Mouse (Mus musculus) induced T-regulatory cell, adult 2 months (primary cell): ENCODE data around the gene Ncam1.
A peak's percentile ranks its signal among the peaks of the same experiment; 100 is the strongest.

Experiments used
- DNase-seq: peaks from one replicate; pipeline ENCODE4 v3.0.0-alpha.2; 2012; ENCODE audit warnings: low read depth

Ncam1 gene

DNA sequence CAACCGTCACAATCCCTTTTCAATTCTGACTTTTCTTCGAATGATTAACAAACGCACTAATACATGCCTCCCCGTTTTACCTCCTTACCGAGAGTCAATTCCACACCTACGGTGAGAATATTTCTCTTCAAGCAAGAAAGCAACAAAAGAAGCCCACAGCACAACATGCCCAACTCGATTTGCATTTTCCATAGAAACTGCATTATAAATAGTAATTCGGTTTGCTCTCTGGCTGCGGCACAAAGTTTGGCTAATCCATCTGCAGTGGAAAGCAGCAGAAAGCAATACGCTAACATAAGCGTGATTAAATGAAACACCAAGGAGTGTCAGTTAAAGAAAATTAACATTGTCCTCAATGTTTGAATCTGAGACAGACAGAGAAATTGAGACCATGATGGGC is 177.0 kb downstream of the Ncam1 start:
- no peak for DNase-seq

DNA sequence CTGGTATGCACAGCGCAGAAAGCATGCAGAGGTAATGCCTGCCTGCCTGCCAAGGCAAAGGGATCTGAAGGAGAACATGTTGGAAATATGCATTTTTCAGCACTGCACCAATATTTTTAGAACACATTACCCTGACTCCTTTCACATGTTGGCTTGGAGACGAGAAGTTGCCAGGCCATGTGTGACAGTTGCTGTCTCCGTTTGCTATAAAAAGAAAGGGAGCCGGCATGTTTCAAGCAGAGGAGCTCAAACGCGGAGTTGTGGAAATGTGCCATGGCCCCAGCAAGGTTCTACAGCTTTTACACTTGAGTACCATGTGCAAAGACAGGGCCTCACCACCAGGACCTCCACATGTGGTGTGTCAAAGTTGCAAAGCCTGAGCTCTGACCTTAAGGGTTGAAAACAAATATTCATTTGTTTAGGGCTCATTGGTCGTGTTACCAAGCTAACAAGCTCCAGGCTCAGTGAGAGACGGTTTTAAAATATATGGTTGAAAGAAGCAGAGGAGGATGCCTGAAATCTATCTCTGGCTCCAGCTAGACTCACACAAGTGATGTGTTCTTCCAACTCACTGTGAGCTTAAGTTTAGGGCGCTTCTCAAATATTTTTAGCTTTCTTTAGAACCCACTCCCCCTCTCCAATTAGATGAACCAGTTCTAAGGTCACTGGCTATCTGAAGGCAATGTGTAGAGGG is 179.9 kb downstream of the Ncam1 start:
- no peak for DNase-seq

DNA sequence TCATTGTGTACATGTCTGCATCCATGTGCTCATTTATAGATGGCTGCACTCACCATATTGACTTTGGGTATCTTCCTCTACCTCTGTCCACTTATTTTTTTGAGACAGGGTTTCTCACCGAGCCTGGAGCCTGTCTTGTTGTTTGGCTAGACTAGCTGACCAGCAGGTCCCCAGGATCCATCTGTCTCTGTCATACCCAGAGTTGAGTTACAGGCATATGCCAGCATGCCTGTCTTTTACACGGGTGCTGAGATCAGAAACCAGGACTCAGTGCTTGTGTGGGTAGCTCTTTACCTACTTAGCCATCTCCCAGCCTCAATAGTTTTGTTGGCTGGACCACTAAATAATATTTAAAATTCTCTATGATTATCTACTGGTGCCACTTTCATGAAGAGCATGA is 180.5 kb downstream of the Ncam1 start:
- no peak for DNase-seq

DNA sequence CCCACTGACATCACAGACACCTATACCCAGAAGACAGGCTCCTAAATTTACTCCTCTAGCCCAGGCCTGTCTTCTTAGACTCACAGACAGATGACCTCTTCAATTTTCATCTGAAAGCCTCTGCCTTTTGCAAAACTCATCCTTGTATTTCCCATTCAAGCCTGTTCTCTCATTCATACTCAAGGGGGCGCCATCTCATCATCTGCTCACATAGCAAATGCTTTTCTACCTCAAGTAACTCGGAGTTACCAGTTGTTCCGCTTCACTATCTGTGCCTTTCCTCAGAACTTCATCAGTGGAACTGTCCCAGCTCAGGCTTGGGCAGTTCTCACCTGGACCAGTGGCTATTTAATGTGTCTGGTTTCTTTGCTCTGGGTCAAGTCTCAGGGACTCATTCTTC is 181.5 kb downstream of the Ncam1 start:
- DNase-seq = peak; percentile 2

DNA sequence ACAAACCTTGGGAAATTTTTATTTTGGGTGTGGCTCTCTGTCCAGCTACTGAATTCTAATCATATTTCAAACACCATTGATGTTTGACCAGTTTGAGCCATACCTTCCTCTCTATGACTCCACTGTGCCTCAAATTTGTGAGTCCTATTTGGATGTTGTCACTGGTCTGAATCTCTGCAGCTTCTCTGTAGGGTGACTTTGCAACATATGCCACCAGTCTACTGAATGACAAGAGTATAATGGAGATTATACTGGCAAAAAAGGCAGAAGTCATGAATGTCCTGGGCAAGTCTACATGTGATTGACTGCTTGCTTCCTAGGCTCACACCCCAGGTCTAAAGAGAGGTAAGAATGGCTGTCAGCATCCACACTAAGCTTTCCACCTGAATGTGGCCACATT is 186.3 kb downstream of the Ncam1 start:
- no peak for DNase-seq

DNA sequence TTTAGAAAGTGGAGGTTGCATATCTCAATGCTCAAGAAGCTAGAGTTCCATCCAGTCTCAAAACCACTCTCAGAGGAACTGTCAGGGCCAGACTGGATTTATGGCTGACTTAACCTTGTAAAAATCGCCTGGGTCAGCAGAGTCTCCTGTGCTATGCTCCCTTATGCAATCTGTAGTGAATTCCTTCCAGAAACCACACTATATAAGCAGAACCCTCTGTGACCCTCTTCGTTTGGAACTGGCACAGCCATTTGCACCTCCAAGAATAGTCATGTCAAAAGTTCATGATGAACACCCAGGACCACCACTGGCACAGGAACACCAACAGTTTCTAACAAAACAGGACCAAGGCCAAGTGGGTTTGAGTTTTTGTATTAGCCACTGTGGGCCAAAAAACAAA is 190.5 kb downstream of the Ncam1 start:
- DNase-seq = no peak

DNA sequence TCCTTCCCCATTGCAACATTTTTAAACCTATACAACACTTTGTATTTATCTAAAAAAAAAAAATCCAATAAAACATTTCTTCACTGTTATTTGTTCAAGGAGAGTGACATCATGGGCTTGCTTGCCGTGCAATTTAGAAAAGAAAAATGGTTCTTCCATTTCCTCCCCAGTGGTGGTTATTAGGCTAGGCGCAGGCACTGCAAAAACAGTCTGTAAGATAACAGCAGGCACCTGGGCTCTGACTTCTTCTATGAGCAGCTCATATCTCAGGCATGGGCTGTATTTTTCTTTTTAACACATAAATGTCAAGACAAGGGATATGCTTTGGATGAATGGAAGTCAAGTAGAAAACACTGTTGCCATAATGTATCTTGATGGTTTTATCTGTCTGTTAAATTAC is 192.0 kb downstream of the Ncam1 start:
- DNase-seq = no peak

DNA sequence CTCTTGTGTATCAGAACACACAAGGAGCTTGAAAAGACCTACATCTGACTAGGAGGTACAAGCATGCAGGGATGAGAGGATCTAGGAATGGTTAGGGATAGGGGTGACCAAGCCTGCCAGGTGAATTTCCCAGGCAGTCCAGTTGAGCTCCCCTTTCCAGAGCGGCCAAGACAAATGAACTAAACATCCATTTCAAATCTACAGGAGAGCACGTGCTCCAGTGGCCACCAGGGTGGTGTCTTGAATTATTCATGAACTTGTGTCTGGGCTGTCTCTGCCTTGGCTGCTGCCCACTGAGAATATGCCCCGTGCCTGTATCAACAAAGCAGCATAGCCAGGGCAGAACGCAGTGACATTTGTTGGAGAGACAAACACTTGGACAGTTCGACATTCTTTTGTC is 192.4 kb downstream of the Ncam1 start:
- DNase-seq = no peak

DNA sequence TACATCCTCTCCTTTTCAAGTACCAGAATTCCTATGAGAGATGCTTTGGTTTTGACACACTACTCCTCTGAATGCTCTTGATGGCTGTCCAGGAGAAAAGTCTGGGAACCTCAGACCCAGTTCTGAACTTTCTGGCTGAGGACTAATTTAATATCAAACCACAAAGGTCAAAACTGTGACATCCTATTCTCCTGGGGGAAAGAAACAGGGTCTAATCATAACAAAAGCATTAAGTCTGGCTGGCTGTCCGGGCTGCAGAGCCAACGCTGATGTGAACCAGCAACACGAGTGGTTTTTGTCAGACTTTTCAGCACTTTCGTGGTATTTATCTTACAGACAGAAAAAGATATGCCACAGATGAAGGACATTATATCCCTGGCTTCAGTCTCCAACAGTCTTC is 192.9 kb downstream of the Ncam1 start:
- DNase-seq = no peak

DNA sequence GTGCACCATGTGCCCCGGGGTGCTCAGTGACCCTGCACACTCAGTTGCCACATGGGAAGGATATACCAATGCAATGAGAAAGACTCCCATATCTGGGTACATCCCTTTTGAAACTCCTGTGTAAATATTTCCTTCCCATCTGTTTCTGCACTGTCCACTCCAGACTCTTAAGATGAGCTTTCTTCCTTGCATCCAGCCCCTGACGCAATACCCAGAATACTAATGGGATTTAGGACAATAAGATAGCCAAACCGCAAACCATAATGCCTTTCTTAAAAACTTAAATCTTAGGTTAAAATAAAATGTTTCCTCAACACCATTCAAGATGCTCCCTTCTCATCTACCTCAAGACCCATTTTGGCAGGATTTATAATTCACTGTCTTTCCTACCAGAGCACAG is 193.4 kb downstream of the Ncam1 start:
- DNase-seq = no peak

DNA sequence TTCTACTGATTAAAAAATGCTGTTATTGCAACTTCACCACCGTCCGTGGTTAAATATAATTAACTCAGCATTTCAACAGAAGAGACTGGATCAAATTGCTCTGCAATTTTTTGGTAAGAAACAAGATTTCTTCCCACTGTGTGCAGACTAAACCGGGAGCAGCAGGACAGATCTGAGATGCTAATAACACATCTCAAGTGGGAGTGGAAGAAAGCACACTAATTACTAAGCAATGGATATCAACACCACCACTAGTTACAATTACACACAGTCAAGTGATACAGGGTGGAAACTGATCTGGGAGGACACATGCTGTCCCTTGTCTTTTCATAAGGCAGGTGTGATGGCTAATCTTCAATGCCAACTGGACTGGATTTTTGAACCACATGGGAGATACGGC is 197.5 kb downstream of the Ncam1 start:
- no peak for DNase-seq

DNA sequence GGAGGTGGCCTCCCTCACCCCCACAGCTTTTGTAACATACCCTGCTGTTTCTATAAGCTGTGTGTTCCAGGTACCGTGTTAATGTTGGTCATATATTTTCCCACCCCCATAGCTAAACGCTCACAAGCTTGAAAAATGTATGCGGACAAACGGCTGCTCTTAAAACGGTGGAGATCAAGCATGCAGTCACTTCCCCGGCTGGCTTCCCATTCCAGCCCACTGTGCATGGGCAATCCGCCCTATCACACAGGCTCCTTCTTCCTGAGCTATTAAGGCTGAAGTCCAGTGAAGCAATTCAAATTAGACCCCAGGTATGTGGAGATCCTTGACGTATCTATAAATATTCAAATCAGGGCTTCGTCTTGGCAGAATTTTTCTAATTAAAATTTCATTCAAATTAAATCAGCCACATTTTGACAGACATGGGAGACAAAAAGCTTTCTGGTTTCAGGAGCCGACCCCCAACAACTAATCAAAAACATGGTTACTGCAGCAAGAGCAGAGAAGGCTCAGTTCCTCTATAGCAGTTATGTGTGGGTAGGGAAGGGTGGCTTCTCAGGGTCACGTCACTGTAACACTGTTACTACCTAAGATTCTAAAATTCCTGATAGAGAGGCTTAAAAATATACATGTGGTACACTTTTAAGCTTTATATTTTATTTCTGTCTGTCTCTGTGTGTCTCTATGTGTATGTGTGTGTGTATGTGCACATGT is 202.9 kb downstream of the Ncam1 start:
- DNase-seq = no peak

DNA sequence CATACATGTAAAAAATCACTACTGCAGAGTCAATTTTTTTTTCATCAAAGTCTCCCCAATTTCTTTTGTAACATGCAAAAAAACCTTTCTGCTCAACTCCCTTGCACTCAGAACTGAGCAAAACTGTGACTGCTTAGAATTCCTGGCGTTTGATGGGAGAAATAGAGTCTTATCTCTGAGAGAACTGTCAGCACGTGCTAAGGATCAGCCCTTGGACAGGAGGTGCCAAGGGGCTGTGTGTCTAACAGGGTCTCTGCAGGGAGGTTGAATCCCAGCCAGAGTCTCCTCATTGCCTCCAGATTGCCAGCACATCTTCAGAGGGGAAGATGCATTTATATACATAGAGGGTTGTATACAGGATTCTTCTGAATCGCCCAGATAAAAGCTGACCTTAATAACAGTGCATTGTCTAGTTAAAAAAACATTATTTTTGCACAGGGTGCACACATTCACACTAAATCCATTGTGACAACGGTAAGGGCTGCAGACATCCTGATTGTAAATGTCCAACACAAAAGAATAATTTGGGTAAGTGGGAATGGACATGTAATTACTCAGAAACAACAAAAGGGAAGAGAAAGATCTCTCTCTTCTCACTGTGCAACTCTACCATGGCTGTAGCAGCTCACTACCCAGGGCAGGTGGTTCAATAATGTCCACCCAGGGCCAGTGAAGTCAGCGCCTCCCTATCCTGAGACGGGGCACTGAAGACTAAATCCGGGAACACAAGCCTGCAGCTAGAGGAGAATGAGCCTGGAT is 203.7 kb downstream of the Ncam1 start:
- no peak for DNase-seq

DNA sequence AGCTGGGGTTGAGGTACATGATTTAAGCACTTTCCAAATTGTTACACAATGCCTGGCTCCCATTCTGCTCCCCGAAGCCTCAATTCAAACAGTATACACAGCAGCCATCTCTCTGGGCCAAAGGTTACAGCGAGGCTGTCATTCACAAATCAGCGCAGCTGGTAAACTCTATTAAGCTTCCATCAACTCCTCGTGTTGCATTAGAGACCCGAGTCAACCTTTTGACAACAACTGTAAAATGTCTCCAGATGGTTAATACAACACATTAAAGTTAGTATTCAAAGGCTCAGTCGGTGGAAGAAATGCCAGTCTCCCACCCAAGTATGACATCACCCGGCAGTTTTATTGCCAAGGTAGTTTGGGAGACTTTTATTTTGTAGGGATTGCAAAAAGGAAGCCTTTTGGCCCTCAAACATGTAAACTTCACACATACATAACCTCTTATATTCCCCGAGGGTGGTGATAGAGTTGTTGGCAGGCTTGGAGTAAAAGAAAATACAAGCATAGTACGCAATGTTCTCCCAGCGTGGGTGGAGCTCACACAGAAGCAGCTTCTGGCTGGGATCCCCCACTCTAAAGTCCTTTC is 204.7 kb downstream of the Ncam1 start:
- no peak for DNase-seq

DNA sequence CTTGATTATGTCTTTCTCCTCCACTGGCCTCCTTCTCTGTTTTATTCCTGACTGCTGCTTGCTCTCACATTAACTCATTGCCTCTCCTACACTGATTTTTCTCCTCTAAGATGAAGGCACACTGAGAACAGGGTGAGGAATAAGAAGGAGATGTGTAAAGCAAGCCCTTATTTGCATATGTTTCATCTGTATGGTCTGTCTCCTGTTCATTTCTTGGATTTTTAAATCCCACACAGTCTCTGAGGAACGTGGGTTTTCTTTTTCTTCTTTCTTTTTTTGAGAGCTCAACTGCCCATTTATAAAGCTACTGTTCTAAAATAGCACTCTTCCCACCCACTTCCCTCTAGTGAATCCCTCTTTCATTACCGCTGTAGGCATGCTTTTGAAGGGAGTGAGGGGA is 206.7 kb downstream of the Ncam1 start:
- no peak for DNase-seq

DNA sequence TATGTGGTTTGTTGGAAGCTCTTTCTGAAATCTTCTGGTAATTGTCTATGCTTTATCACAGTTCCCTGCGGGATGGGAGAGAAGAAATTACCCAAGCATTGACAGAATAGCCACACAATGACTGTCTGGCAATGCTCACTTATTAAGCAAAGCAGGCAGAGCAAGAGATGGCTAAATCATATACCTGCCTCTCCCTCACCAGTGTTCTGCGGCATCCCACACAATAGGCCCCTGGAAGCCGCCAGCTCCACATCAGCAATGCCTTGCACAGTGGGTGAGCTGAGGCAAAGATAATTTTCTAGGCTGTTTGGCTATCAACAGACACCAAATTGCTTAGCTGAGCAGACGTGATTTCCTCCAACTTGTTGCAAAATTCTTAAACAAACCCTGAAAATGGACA is 208.5 kb downstream of the Ncam1 start:
- DNase-seq = no peak

DNA sequence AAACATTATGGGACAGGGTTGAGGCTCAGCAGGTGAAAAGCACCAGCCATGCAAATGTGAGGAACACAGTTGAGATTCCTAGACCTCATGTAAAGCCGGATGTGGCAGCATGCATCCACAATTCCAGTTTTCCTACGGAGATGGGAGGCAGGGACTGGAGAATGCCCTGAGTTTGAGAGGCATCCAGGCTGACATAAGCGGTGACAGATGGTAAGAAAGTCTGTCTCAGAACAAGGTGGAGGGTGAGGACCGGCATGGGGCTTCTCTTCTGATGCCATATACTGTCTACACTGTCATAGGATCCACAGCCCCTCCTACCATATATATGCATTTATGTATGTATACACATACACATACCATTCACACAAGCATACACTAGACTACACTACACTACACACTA is 221.6 kb downstream of the Ncam1 start:
- no peak for DNase-seq

DNA sequence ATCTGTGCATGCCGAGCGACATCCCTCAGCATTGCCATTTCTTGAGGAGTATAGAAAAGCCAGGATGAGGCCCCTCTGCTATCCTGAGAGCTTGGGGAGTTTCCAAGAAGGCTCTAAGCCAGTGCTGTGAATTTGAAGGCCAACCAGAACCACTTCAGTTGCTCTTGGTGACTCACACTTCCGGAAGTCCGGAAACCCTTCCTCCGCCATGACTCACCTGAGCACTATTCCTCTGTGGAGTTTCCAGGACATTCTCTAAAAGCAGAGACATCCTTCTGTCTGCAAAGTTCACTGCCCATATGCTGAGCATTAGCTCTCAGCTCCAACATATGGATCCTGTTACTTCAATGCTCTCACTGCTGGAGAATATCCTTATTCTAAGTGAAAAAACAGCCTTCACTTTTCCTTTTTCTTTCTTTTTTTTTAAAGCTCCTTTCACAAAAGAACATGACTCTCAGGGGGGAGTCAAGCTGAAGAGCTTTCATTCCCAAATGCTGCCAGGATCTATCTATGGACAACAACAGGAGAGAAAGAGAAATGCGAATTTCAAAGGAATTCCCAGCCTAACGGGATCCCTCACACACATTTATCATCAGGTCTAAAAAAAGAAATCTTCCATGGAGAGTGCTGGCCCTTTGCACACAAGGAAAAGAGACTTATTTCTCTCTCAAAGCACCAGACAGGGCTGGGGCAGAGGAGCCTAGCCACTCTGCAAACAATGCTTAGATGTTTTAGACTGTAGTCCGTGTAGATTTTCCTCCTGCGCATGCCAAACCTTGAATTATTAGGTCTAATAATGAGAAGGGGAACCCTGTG is 226.8 kb downstream of the Ncam1 start:
- DNase-seq = no peak

DNA sequence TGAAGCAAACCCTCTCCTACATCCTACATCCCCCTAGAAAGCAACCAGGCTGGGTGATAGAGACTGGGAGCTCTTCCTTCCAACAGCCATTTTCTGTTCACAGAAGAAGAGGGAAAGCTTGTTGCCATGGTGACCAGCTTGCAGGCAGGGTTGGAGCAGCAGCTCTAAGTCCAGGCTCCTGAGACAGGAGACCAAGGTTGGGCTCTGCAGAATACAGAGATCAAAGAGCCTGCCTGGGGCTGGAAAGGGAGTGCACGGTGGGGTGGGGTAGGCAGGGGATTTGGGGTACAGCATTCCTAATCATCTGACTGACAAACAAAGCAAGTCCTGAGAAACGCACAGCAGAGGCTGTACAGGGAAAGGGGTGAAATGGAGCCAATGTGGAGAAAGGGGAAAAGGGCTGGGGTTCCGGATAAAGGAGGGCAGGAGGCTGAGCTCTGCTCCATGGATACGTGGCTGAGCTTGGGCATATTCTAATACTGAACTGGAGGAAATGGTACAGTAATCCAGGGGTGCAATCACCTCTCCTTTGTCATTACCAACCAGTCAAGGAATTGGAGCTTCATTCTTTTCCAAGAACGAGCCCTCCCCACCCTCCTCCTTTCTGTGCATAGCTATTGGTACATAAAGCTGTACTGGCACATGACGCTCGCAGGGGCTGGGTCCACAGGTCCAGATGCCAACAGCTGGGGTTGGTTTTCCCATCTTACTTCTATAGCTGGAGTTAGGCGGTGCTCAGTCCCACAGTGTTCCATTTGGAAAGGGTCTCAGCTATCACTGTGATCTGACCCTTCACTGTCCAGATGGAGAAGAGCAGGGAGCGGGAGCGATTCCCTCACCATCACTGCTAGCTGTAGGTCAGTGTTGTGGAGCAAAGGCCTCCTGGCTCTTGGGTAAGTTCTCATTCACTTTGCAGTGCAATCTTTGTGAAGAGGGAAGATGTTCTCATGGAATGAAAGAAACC is 227.7 kb downstream of the Ncam1 start:
- no peak for DNase-seq

DNA sequence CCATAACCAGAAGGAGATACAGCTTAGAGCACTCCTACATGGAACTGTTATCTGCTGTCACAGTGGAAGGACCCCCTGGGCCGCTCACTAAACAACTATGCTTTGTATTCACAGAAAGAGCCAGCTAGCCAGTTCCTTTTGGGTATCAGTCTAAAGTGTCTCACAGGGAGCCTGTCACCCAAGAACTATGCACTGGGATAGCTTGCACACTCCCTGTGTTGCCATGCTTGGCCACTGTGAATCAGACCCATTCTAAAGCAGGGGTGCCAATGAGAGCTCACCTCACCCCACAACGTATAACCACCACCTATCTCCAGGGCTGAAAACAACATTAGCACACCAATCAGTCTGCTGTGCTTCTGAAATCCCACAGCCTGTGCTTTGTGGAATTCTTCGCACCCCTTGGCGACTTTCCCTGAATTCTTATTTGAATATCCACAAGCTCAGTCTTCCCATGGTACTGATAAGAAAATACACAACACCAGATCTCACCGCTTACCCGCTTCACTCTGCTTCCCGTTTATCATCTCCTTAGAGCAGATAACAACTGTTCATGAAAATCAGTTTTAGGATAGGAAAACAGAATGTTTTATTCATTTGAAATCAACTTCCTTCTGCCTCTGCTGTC is 228.6 kb downstream of the Ncam1 start:
- no peak for DNase-seq
